Mouse (Mus musculus) liver, adult 2 months (tissue): ENCODE measurements around the gene Tprgl. TPM values are rescaled to one million over a fixed set of nuclear protein-coding genes. Genes with fewer than 3 reads are reported as not detected.

ENCODE experiments used
- DNase-seq: peaks from one replicate; pipeline ENCODE4 v3.0.0-alpha.2; 2011; ENCODE audit warnings: low read depth, low spot score; ENCODE audit errors: extremely low read depth
- H3K27ac ChIP-seq: fragments of 200-500 bp; replicated peaks from 2 replicates; pipeline ENCODE4 v1.5.1; 2012; ENCODE audit warnings: low read depth, mild to moderate bottlenecking, control low read depth, inconsistent platforms, low read length; ENCODE audit not compliant: insufficient read depth
- H3K27me3 ChIP-seq: fragments of 200-500 bp; 2 replicates; pipeline ENCODE4 v1.6.1; 2012; ENCODE audit warnings: mild to moderate bottlenecking, moderate library complexity, low read length, inconsistent platforms; ENCODE audit not compliant: control insufficient read depth, insufficient read depth
- H3K36me3 ChIP-seq: fragments of 200-500 bp; 2 replicates; pipeline ENCODE4 v1.6.1; 2012; ENCODE audit warnings: low read length, inconsistent platforms; ENCODE audit not compliant: control insufficient read depth, insufficient read depth
- H3K4me1 ChIP-seq: fragments of 200-500 bp; 2 replicates; pipeline ENCODE4 v1.6.1; 2011; ENCODE audit warnings: low read length; ENCODE audit not compliant: control insufficient read depth, insufficient read depth
- H3K4me3 ChIP-seq: fragments of 200-500 bp; 2 replicates; pipeline ENCODE4 v1.5.1; 2011; ENCODE audit warnings: low read depth, mild to moderate bottlenecking, control low read depth, low read length, moderate library complexity; ENCODE audit not compliant: insufficient read depth
- H3K79me2 ChIP-seq: fragments of 200-500 bp; 2 replicates; pipeline ENCODE4 v1.6.1; 2012; ENCODE audit warnings: inconsistent platforms, mild to moderate bottlenecking, low read length, moderate library complexity; ENCODE audit not compliant: control insufficient read depth, insufficient read depth
- H3K9ac ChIP-seq: fragments of 200-500 bp; 2 replicates; pipeline ENCODE4 v1.6.1; 2012; ENCODE audit warnings: low read depth, mild to moderate bottlenecking, control low read depth, inconsistent platforms, low read length
- CTCF ChIP-seq: fragments of 200-500 bp; IDR thresholded peaks from 2 replicates; pipeline ENCODE4 v1.5.1; 2011; ENCODE audit warnings: low read depth, low read length, control low read depth
- POLR2A ChIP-seq: fragments of 200-500 bp; IDR thresholded peaks from 2 replicates; pipeline ENCODE4 v1.6.1; 2011; ENCODE audit warnings: low read length, control low read depth; ENCODE audit not compliant: insufficient read depth; ENCODE audit errors: extremely low read depth
- WGBS: fragments of 180-500 bp; shearing (Covaris S2); methylation state at CpG from one replicate; pipeline ENCODE4 v1.1.7; 2018; 5-methylcytosine and 5-hydroxymethylcytosine counted together
- polyA plus RNA-seq: library from polyadenylated mRNA; depleted of rRNA; stranded (reverse); fragments of >200 nt; gene quantifications from 2 replicates; pipeline ENCODE4 v1.2.3, GENCODE M21; 2012
- total RNA-seq: library from RNA; depleted of rRNA; stranded (reverse); fragments of >200 nt; gene quantifications from 2 replicates; pipeline ENCODE4 v1.2.3, GENCODE M21; 2014

Gene Tprgl
- total and polyA plus RNA-seq, 2 experiments: 50.9 to 78.7 TPM

DNA sequence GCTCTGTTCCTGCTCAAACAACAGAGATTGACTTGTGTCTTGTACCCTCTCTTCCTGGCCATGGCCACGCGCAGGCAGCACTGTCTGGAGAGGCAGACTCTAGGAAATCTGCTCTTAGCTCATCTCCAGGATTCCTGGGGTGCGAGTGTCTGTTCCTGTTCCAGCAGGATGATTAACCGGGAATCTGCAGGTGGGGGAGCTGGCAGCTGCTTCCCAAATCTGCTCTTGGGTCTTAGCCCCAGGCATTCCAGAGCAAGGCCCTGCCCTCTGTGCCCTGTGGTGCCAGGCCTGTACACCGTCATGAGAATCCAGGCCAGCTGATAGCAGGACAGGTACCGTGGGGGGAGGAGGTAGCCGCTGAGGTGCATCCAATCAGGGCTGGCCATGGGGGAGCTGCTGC is 44.1 kb upstream of the Tprgl start:
- H3K9ac ChIP-seq: no peak overlapping the region
- H3K27me3 ChIP-seq: no peaks in the 10 kb centered on the region
- TF ChIP-seq CTCF (no peak), POLR2A (no peak)
- no peaks in the 10 kb centered on the region for H3K79me2 ChIP-seq
- no peaks in the 10 kb centered on the region; the same call in 1 of the 2 replicates for H3K4me1 ChIP-seq
- no peak for DNase-seq
- H3K36me3 ChIP-seq: no peaks in the 10 kb centered on the region
- 70% methylated on average over 7 of the region's 7 CpGs for WGBS
- H3K4me3 ChIP-seq: no peak overlapping the region
- no peak overlapping the region for H3K27ac ChIP-seq

DNA sequence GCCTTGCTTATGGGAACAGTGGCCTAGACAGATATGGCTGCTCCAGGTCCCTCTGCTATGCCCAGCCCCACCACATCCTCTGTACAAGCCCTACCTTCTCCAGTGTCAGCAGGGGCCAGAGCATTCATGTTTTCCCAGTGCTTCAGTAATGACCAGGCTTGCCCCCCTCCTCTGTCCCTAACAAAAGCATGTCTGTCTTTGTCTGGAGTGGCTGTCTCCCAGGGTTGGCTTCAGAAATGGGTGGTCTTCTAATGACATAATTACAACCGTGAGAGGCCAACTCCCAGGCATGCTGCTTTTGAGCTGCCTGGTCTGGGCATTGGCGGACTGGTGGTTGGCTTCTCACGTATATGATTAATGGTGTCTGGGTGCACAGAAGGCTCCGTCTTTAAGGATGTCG is 41.0 kb upstream of the Tprgl start:
- Histone ChIP-seq H3K4me1 (no peaks in the 10 kb centered on the region; the same call in 1 of the 2 replicates), H3K79me2 (no peaks in the 10 kb centered on the region), H3K4me3 (no peak overlapping the region), H3K9ac (no peak overlapping the region), H3K36me3 (no peaks in the 10 kb centered on the region), H3K27me3 (no peaks in the 10 kb centered on the region), H3K27ac (no peak overlapping the region)
- no peak for DNase-seq
- no peak for TF ChIP-seq POLR2A
- TF ChIP-seq CTCF: no peak
- 87% methylated on average over 5 of the region's 5 CpGs for WGBS

- H3K36me3 ChIP-seq: no peaks in the 10 kb centered on the region
- H3K4me1 ChIP-seq: no peaks in the 10 kb centered on the region
- TF ChIP-seq POLR2A (no peak), CTCF (no peak)
- H3K27ac ChIP-seq: no peak overlapping the region
- no peak overlapping the region for H3K9ac ChIP-seq
- WGBS: 77% methylated on average over 7 of the region's 7 CpGs
- H3K79me2 ChIP-seq: no peaks in the 10 kb centered on the region
- H3K27me3 ChIP-seq: no peaks in the 10 kb centered on the region
- H3K4me3 ChIP-seq: no peak overlapping the region
- DNase-seq: no peak
Observed at GRCm38 (mm10) chr4:154198377-154198961, 38.0 kb upstream of the Tprgl start.

GRCm38 (mm10) chr4:154197961-154198360 is 37.5 kb upstream of the Tprgl start:
- 91% methylated on average over 6 of the region's 6 CpGs for WGBS

DNA sequence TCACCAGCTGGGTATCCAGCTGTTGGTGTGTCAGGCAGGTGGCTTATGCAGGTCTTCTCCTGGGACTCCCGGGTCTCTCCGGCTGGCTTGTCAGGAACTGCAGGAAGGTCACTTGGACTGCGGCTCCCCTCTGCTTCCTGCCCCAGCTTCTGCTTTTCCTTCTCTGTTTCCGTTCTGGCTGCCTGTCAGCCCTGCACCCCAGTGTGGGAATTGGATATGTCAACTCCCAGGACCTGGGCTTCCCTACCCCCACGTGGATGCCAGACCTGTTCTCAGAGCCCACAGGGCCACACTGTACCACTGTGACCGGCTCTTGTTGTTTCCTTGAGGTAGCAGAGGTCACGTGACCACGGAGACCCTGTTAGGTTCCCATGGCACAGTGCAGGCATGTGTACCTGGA is 28.5 kb upstream of the Tprgl start:
- Histone ChIP-seq H3K9ac (no peak overlapping the region), H3K79me2 (no peaks in the 10 kb centered on the region), H3K4me1 (no peaks in the 10 kb centered on the region), H3K27ac (peak overlapping the region; percentile 28), H3K27me3 (no peaks in the 10 kb centered on the region), H3K4me3 (no peak overlapping the region), H3K36me3 (no peaks in the 10 kb centered on the region)
- no peak for DNase-seq
- TF ChIP-seq POLR2A (no peak), CTCF (no peak)
- 70% methylated on average over 8 of the region's 8 CpGs for WGBS

More at GRCm38 (mm10) chr4:154197961-154198360, 37.5 kb upstream of the Tprgl start:
- no peak overlapping the region for H3K9ac ChIP-seq
- no peaks in the 10 kb centered on the region for H3K4me1 ChIP-seq
- H3K79me2 ChIP-seq: no peaks in the 10 kb centered on the region
- no peak overlapping the region for H3K27ac ChIP-seq
- no peak for TF ChIP-seq CTCF
- no peak for TF ChIP-seq POLR2A
- no peak for DNase-seq
- H3K27me3 ChIP-seq: no peaks in the 10 kb centered on the region
- H3K36me3 ChIP-seq: no peaks in the 10 kb centered on the region
- no peak overlapping the region for H3K4me3 ChIP-seq

DNA sequence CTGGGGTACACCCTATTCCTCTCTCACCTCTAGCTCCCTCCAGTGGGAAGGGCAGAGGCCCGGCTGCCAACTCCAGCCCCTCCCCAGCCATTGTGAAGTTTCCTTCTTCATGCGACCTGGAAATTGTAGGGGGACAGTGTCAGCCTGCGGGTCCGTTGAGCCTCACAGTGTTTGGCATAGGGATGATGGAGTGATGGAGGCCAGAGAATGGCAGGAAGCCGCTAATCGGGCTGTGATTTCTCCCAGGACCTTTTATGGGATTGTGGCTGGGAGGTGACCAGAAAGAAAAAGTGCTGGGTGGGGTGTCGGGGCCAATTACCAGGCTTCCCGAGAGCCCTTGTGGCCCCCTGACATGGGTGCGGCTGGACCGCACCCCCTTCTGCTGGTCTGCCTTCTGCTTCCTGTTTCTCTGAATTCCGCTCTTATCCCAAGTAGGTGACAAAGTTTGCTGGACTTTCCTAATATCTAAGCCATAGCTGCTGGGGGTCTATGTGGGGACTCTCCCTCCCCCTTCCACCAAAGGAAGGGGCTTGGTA is 25.6 kb upstream of the Tprgl start:
- TF ChIP-seq POLR2A (no peak), CTCF (no peak)
- no peak overlapping the region for H3K9ac ChIP-seq
- WGBS: 78% methylated on average over 11 of the region's 11 CpGs
- H3K27me3 ChIP-seq: no peaks in the 10 kb centered on the region
- H3K4me3 ChIP-seq: no peak overlapping the region
- no peaks in the 10 kb centered on the region for H3K4me1 ChIP-seq
- no peak overlapping the region for H3K27ac ChIP-seq
- DNase-seq: no peak
- H3K36me3 ChIP-seq: no peaks in the 10 kb centered on the region
- H3K79me2 ChIP-seq: no peaks in the 10 kb centered on the region
